Mouse (Mus musculus) olfactory bulb, adult 2 months (tissue): Measurements from ENCODE around the gene Dcaf15. TPM values are rescaled to one million over a fixed set of nuclear protein-coding genes. Genes with fewer than 3 reads are reported as not detected.

ENCODE experiments used
- H3K27ac ChIP-seq: fragments of 200-500 bp; 2 replicates; pipeline ENCODE4 v1.5.1; 2012; ENCODE audit warnings: low read depth, low read length; ENCODE audit not compliant: insufficient read depth
- H3K4me1 ChIP-seq: fragments of 200-500 bp; 2 replicates; pipeline ENCODE4 v1.6.1; 2012; ENCODE audit warnings: low read length; ENCODE audit not compliant: control insufficient read depth, insufficient read depth
- H3K4me3 ChIP-seq: fragments of 200-500 bp; 2 replicates; pipeline ENCODE4 v1.5.1; 2012; ENCODE audit warnings: mild to moderate bottlenecking, low read depth, low read length, moderate library complexity; ENCODE audit not compliant: insufficient read depth
- CTCF ChIP-seq: fragments of 200-500 bp; IDR thresholded peaks from 2 replicates; pipeline ENCODE4 v1.5.1; 2012; ENCODE audit warnings: low read depth, mild to moderate bottlenecking, low read length, moderate library complexity; ENCODE audit not compliant: insufficient read depth
- POLR2A ChIP-seq: fragments of 200-500 bp; IDR thresholded peaks from 2 replicates; pipeline ENCODE4 v1.6.1; 2012; ENCODE audit warnings: mild to moderate bottlenecking, low read depth, low read length, moderate library complexity; ENCODE audit not compliant: insufficient read depth
- WGBS: fragments of 180-500 bp; shearing (Covaris S2); methylation state at CpG from one replicate; pipeline ENCODE4 v1.1.7; 2018; 5-methylcytosine and 5-hydroxymethylcytosine counted together
- polyA plus RNA-seq: library from polyadenylated mRNA; stranded (reverse); fragments of >200 nt; gene quantifications from 2 replicates; pipeline ENCODE4 v1.2.4, GENCODE M21; 2012; ENCODE audit warnings: low replicate concordance; ENCODE audit not compliant: missing spikeins, insufficient read depth, insufficient read length

Gene Dcaf15
- polyA plus RNA-seq, 1 experiment, result not detected

DNA sequence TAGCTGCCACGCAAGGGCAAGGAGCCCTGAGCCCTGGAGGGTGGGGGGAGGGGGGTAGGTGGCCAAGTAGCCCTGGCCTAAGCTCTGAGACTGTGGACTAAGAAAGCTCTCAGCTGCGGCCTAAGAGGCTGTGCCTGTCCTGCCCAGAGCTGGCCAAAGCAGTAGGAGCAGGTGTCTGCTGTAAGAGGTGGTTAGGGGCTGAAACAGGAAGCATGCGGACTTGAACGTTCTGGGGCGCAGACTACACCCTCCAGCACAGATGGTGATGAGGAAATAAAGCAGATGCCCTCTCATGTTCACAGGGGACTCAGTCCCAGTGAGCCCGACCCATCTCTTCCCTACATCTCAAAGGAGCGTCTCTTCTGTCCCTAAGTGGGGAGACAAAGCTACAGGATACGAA is 27.7 kb upstream of the Dcaf15 start:
- Histone ChIP-seq H3K27ac (no peak overlapping the region), H3K4me3 (no peak overlapping the region), H3K4me1 (peaks cover 7% of the 10 kb centered on the region)
- no peak for TF ChIP-seq POLR2A
- TF ChIP-seq CTCF, result no peak
- 86% methylated on average over 8 of the region's 8 CpGs for WGBS

GRCm38 (mm10) chr8:84130806-84131205 is 26.2 kb upstream of the Dcaf15 start:
- 42% methylated on average over 30 of the region's 30 CpGs for WGBS
- TF ChIP-seq POLR2A (no peak), CTCF (no peak)
- no peak overlapping the region for H3K27ac ChIP-seq
- peaks cover 7% of the 10 kb centered on the region for H3K4me1 ChIP-seq
- H3K4me3 ChIP-seq, result no peak overlapping the region

- TF ChIP-seq CTCF (no peak), POLR2A (no peak)
- no peak overlapping the region for H3K4me3 ChIP-seq
- peaks cover 7% of the 10 kb centered on the region for H3K4me1 ChIP-seq
- H3K27ac ChIP-seq, result no peak overlapping the region
- WGBS, result 64% methylated on average over 8 of the region's 8 CpGs
These were observed 23.7 kb upstream of the Dcaf15 start for GRCm38 (mm10) chr8:84128277-84128676.

GRCm38 (mm10) chr8:84127202-84127901 is 22.8 kb upstream of the Dcaf15 start:
- no peak for TF ChIP-seq POLR2A
- no peak for TF ChIP-seq CTCF
- H3K4me1 ChIP-seq, result peaks cover 7% of the 10 kb centered on the region
- WGBS, result 81% methylated on average over 17 of the region's 17 CpGs
- no peak overlapping the region for H3K27ac ChIP-seq
- no peak overlapping the region for H3K4me3 ChIP-seq

GRCm38 (mm10) chr8:84126742-84127141 is 22.2 kb upstream of the Dcaf15 start:
- no peak overlapping the region for H3K27ac ChIP-seq
- no peak overlapping the region for H3K4me3 ChIP-seq
- 89% methylated on average over 2 of the region's 2 CpGs for WGBS
- TF ChIP-seq POLR2A (no peak), CTCF (no peak)
- peaks cover 7% of the 10 kb centered on the region for H3K4me1 ChIP-seq

DNA sequence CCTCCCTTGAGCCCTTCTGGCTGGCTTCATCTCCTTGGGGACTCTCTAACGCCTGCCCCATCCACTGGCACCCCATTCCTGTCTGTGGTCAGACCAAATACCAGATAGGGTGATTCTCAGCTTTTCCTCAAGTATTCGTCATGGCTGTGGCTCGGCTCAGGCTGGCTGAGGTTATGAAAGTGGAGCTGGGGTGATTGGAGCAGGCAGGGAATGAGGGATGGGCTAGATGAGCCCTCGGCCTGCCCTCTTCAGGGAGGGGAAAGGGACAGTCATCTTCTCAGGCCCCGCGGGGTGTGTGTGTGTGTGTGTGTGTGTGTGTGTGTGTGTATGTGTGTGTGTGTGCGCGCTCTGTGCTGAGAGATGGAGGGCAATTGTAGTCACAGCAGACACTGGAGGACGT is 21.1 kb upstream of the Dcaf15 start, which contains the start of gene Podnl1:
TSS of gene Podnl1 (plus strand) at position 334 of the 400 bp plus-strand sequence.
- Histone ChIP-seq H3K27ac (no peak within 1 kb of the TSS), H3K4me3 (no peak within 1 kb of the TSS), H3K4me1 (peaks cover under 1% of the 10 kb centered on the region; the same call in 1 of the 2 replicates)
- 70% methylated on average over 9 of the region's 9 CpGs for WGBS
- TF ChIP-seq CTCF, result no peak
- no peak for TF ChIP-seq POLR2A

GRCm38 (mm10) chr8:84122151-84122550 is 17.6 kb upstream of the Dcaf15 start:
- TF ChIP-seq CTCF (no peak), POLR2A (no peak)
- H3K4me1 ChIP-seq, result no peaks in the 10 kb centered on the region
- no peak overlapping the region for H3K4me3 ChIP-seq
- no peak overlapping the region for H3K27ac ChIP-seq
- 88% methylated on average over 3 of the region's 3 CpGs for WGBS

- WGBS, result 87% methylated on average over 6 of the region's 6 CpGs
- H3K4me3 ChIP-seq, result no peak overlapping the region
- no peak for TF ChIP-seq POLR2A
- no peak for TF ChIP-seq CTCF
- H3K27ac ChIP-seq, result no peak overlapping the region
- H3K4me1 ChIP-seq, result no peaks in the 10 kb centered on the region
These were observed 11.1 kb upstream of the Dcaf15 start for GRCm38 (mm10) chr8:84115646-84116045.

GRCm38 (mm10) chr8:84106216-84107040 is 1.9 kb upstream of the Dcaf15 start:
- no peak overlapping the region for H3K4me3 ChIP-seq
- peaks cover 17% of the 10 kb centered on the region for H3K4me1 ChIP-seq
- H3K27ac ChIP-seq, result no peak overlapping the region
- TF ChIP-seq CTCF (no peak), POLR2A (no peak)
- WGBS, result 96% methylated on average over 6 of the region's 6 CpGs
